Mouse (Mus musculus): ENCODE results near the gene Acvr1. TPM values are rescaled to one million over a fixed set of nuclear protein-coding genes. Genes with fewer than 3 reads are reported as not detected.

Gene Acvr1
- total RNA-seq, 2 experiments from 2014 or later: 0.77 to 2.8 TPM

GRCm38 (mm10) chr2:58485152-58485551 lies 81.8 kb downstream of the Acvr1 start:
- ATAC-seq (replicated peaks; ENCODE audit: low FRiP score, poor library complexity, severe bottlenecking): no peak

DNA sequence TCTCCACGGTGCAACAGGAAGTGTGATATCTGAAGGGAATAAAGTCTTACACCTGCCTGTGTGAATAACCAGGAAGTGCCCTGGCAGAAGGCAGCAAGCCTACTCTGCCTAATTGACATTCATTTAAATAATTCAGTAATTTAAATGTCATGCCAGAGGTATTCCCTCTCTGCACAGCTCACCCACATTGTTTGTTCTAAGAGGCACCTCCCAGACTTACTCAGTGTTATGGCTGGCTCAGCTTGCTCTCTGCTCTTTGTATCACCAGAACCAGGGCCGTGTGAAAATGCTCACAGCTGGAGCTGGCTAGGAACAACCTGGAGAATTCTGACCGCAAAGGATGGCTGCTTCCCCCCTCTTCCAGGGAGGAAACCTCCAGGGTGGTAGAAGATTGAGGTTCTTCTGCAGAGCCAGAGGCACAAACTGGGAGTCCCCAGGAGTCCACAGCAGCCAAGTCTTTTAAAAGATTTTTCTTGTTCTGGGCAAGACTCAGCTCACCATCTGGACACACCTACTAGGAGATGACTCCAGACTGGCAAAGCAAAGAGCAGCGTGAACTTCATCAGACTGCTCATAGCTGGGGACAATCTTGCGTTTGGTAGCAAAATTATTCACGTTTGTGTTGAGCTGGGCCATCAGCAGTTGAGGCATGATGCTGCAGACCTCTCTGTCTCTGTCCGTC lies 82.5 kb downstream of the Acvr1 start:
- no peak for ATAC-seq (replicated peaks; ENCODE audit: low FRiP score, poor library complexity, severe bottlenecking)

- ATAC-seq (replicated peaks; ENCODE audit: low FRiP score, poor library complexity, severe bottlenecking): no peak
Observed at GRCm38 (mm10) chr2:58481450-58482100, 85.4 kb downstream of the Acvr1 start.

GRCm38 (mm10) chr2:58480764-58481163 lies 86.2 kb downstream of the Acvr1 start:
- no peak for ATAC-seq (replicated peaks; ENCODE audit: low FRiP score, poor library complexity, severe bottlenecking)

- ATAC-seq (replicated peaks; ENCODE audit: low FRiP score, poor library complexity, severe bottlenecking): no peak
Observed at GRCm38 (mm10) chr2:58479536-58479935, 87.4 kb downstream of the Acvr1 start.

GRCm38 (mm10) chr2:58478144-58478543 lies 88.8 kb downstream of the Acvr1 start:
- ATAC-seq (replicated peaks; ENCODE audit: low FRiP score, poor library complexity, severe bottlenecking): no peak

DNA sequence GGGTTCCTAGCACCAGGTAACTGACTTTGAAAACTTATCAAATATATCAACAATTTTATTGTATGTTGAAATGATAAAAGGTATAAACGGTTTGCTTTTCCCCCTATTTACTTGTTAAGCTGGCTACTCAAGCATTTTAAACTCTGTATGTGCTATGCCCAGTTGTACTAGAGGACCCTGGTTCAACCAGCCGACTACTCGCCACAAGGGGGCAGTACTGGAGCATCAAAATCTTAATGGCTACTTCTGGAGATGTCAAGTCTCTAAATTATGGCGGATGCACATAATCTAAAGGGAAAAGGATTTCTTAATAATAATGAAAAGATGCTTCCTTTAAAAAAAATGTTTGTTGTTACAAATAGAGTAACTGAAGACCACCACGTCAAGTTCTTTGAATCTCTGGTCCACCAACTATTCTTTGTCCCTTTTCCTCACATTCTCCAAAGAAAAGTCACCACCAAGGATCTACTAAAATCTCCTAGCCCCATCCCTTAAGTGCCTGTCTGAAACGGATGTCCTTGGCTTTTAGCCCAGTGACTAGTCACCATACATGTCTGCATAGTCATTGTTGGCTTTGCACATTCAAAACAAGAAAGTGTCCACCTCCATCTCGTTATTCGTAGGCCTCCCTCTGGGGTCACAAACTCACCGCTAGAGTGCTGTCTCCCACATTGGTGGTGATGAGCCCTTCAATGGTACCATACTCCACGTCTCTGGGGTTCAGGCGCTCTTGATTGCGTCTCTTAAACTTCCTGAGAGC lies 89.8 kb downstream of the Acvr1 start:
- no peak for ATAC-seq (replicated peaks; ENCODE audit: low FRiP score, poor library complexity, severe bottlenecking)

- ATAC-seq (replicated peaks; ENCODE audit: low FRiP score, poor library complexity, severe bottlenecking): no peak
Observed at GRCm38 (mm10) chr2:58475578-58475977, 91.4 kb downstream of the Acvr1 start.

DNA sequence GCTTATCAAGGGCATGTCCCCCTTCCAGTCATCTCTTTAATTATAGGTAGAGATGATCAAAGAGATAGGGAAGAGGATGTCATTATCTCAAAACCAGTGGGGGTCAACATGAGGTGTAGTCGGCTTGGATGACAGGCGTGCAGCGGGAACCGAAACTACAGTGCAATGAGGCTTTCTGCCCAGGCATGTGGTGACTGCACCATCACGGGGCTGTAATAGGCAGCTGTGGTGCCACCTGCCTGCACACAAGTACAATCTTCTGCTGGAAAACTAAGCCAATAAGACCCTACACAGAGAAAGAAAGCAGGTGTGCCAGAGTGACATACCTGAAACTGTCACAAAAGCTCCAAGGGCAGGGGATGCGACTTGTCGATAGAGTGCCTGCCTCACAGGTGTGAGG lies 96.7 kb downstream of the Acvr1 start:
- ATAC-seq (replicated peaks; ENCODE audit: low FRiP score, poor library complexity, severe bottlenecking): no peak

GRCm38 (mm10) chr2:58469816-58470215 lies 97.1 kb downstream of the Acvr1 start, which contains the start of gene Gm17409:
Gene Gm17409 (plus strand): TSS chr2:58470116.
- no peak for ATAC-seq (replicated peaks; ENCODE audit: low FRiP score, poor library complexity, severe bottlenecking)

- no peak for ATAC-seq (replicated peaks; ENCODE audit: low FRiP score, poor library complexity, severe bottlenecking)
Observed at GRCm38 (mm10) chr2:58458820-58459371, 108.1 kb downstream of the Acvr1 start.

GRCm38 (mm10) chr2:58457488-58457865 lies 109.5 kb downstream of the Acvr1 start:
- ATAC-seq (replicated peaks; ENCODE audit: low FRiP score, poor library complexity, severe bottlenecking): no peak

GRCm38 (mm10) chr2:58456843-58457487 lies 110.0 kb downstream of the Acvr1 start:
- no peak for ATAC-seq (replicated peaks; ENCODE audit: low FRiP score, poor library complexity, severe bottlenecking)

DNA sequence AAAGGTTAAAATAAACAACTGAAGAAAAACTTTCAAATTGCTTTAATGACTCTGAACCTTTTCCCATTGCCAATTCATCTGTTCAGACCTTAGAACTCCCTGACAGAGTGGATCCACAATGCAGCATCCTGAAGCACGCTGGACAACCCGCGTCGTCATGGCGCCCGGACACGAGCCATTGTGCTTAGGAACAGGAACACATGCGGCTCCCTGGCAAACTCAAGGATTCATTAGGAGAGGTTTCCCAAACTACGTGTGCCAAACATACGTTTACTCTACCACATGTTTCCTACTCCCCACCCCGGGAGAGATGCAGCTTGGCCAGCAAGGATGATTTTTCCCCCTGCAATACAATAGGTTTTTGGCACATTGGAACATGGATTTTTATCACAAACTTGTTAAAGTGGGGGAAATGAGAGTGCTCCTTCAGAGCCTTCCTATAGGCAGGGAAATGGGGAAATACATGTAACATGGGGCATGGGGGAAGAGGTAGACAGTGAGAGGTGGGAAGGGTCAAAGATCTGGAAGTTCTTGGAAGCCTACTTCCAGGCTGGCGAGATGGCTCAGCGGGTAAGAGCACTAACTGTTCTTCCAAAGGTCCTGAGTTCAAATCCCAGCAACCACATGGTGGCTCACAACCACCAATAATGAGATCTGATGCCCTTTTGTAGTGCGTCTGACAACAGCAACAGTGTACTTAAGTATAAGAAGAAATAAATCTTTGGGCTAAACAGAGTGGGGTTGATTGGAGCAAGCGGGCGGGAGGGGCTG lies 112.7 kb downstream of the Acvr1 start:
- no peak for ATAC-seq (replicated peaks; ENCODE audit: low FRiP score, poor library complexity, severe bottlenecking)

- no peak for ATAC-seq (replicated peaks; ENCODE audit: low FRiP score, poor library complexity, severe bottlenecking)
Observed at GRCm38 (mm10) chr2:58447001-58447400, 120.0 kb downstream of the Acvr1 start.

GRCm38 (mm10) chr2:58443163-58443562 lies 123.8 kb downstream of the Acvr1 start:
- no peak for ATAC-seq (replicated peaks; ENCODE audit: low FRiP score, poor library complexity, severe bottlenecking)

- ATAC-seq (replicated peaks; ENCODE audit: low FRiP score, poor library complexity, severe bottlenecking): no peak
Observed at GRCm38 (mm10) chr2:58436911-58437310, 130.0 kb downstream of the Acvr1 start.

GRCm38 (mm10) chr2:58435507-58435906 lies 131.4 kb downstream of the Acvr1 start:
- ATAC-seq (replicated peaks; ENCODE audit: low FRiP score, poor library complexity, severe bottlenecking): no peak

DNA sequence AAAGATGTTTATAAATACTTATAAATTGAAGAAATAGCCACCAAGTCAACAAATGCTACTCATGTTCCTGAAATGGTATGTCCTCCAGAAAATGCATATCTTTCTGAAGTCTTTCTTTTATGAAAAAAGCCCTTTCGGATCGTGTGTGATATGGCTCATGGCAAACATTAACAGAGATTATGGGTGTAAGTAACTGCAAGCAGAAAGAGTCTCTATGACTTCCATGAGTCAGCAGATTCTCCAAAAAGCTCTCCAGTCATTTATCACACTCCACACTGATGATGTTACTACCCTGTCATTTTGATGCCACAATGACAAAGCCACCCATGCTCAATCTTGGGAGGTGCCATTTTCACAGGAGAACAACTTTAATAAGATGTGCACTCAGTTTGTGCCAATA lies 132.5 kb downstream of the Acvr1 start:
- ATAC-seq (replicated peaks; ENCODE audit: low FRiP score, poor library complexity, severe bottlenecking): no peak
